Mouse (Mus musculus) spleen, adult 18-20 months (tissue): Measurements from ENCODE around the gene Pafah1b3.

Experiments used
- DNase-seq, 2 experiments: peaks; one replicate each; pipeline ENCODE4 v3.0.0; 2022; ENCODE audit warnings: mixed read lengths in 2 of 2

Pafah1b3 gene

GRCm38 (mm10) chr7:25305481-25305880 lies 7.7 kb upstream of the Pafah1b3 start:
- no peak for DNase-seq

- DNase-seq = no peak
Measured at GRCm38 (mm10) chr7:25303685-25304006, 5.9 kb upstream of the Pafah1b3 start.

GRCm38 (mm10) chr7:25303003-25303684 lies 5.4 kb upstream of the Pafah1b3 start:
- no peak for DNase-seq

- DNase-seq = no peak
Measured at GRCm38 (mm10) chr7:25301063-25301462, 3.3 kb upstream of the Pafah1b3 start, which contains the start of gene Prr19. TSS of gene Prr19 (plus strand) at chr7:25301411.

- peak; percentile 38 to 60 for DNase-seq
Measured at GRCm38 (mm10) chr7:25296945-25297453, 787 bp downstream of the Pafah1b3 start.

GRCm38 (mm10) chr7:25294960-25295722 lies 2.6 kb downstream of the Pafah1b3 start:
- no peak for DNase-seq

- no peak for DNase-seq
Measured at GRCm38 (mm10) chr7:25294495-25294894, 3.3 kb downstream of the Pafah1b3 start.

GRCm38 (mm10) chr7:25293191-25293739 lies 4.5 kb downstream of the Pafah1b3 start:
- DNase-seq = no peak

GRCm38 (mm10) chr7:25292107-25292506 lies 5.7 kb downstream of the Pafah1b3 start:
- no peak for DNase-seq

- DNase-seq = peak in 1 of 2 experiments; percentile 18
Measured at GRCm38 (mm10) chr7:25290911-25291310, 6.9 kb downstream of the Pafah1b3 start.

- no peak for DNase-seq
Measured at GRCm38 (mm10) chr7:25290463-25290862, 7.3 kb downstream of the Pafah1b3 start.

- DNase-seq = no peak
Measured at GRCm38 (mm10) chr7:25289925-25290324, 7.9 kb downstream of the Pafah1b3 start.

- DNase-seq = no peak
Measured at GRCm38 (mm10) chr7:25288721-25289120, 9.1 kb downstream of the Pafah1b3 start.

- no peak for DNase-seq
Measured at GRCm38 (mm10) chr7:25288011-25288410, 9.8 kb downstream of the Pafah1b3 start.

- no peak for DNase-seq
Measured at GRCm38 (mm10) chr7:25286989-25287388, 10.8 kb downstream of the Pafah1b3 start.

GRCm38 (mm10) chr7:25285511-25286238 lies 12.1 kb downstream of the Pafah1b3 start:
- DNase-seq = no peak

GRCm38 (mm10) chr7:25284766-25285165 lies 13.0 kb downstream of the Pafah1b3 start:
- no peak for DNase-seq

GRCm38 (mm10) chr7:25284171-25284570 lies 13.6 kb downstream of the Pafah1b3 start:
- no peak for DNase-seq

GRCm38 (mm10) chr7:25283637-25284036 lies 14.1 kb downstream of the Pafah1b3 start:
- no peak for DNase-seq

GRCm38 (mm10) chr7:25282731-25283211 lies 15.0 kb downstream of the Pafah1b3 start:
- no peak for DNase-seq

- peak; percentile 97 for DNase-seq
Measured at GRCm38 (mm10) chr7:25281734-25282601, 15.8 kb downstream of the Pafah1b3 start.
